In genomic region chr6:50309019-50309418, GRCm38 (mm10) we compare ENCODE assay signal across 9 mouse cellular contexts. TPM values are rescaled to one million over a fixed set of nuclear protein-coding genes. Genes with fewer than 3 reads are reported as not detected.
DNase-seq lines count a peak whose midpoint lies in the region; ATAC-seq and TF ChIP-seq lines count a peak whose summit lies in the region.
"Had no signal": no experiment of that assay in that cellular context is flagged by ENCODE, and none has a peak within 500 bp of the region (broad histone marks: within the 10 kb centered on the region; RNA-seq: fewer than 3 reads in every experiment).

No protein-coding gene starts in this region.

- peak; percentile 58 for TF ChIP-seq CTCF in heart, adult 2 months (IDR thresholded peaks at IDR 0.05)

- H3K27me3 ChIP-seq in heart, adult 2 months (ENCODE audit: control insufficient read depth, insufficient read depth, low read length): no peaks in the 10 kb centered on the region
- no peaks in the 10 kb centered on the region for H3K27me3 ChIP-seq in embryonic facial prominence, embryonic 11.5 days (ENCODE audit: control insufficient read depth, insufficient read depth, low read length)
- H3K27me3 ChIP-seq in limb, embryonic 10.5 days (ENCODE audit: low read depth, poor library complexity, severe bottlenecking): no peaks in the 10 kb centered on the region
- H3K27me3 ChIP-seq in stomach, embryonic 16.5 days (ENCODE audit: control insufficient read depth, insufficient read depth, low read length): no peaks in the 10 kb centered on the region
- H3K27me3 ChIP-seq: neural tube, embryonic 12.5 days had no signal

- no peak for TF ChIP-seq POLR2A in heart, adult 2 months (IDR thresholded peaks at IDR 0.05; ENCODE audit: insufficient read depth, low read depth, low read length)

- no peaks in the 10 kb centered on the region for H3K4me1 ChIP-seq in heart, adult 2 months (ENCODE audit: control insufficient read depth, insufficient read depth, low read length)
- H3K4me1 ChIP-seq in embryonic facial prominence, embryonic 11.5 days (ENCODE audit: control insufficient read depth, insufficient read depth, low read length): no peaks in the 10 kb centered on the region
- H3K4me1 ChIP-seq in limb, embryonic 10.5 days: 0 out of 2 replicates have a peak, but pooled peaks cover 5% of the 10 kb centered on the region
- no peaks in the 10 kb centered on the region for H3K4me1 ChIP-seq in stomach, embryonic 16.5 days (ENCODE audit: control insufficient read depth, insufficient read depth, low read length)
- H3K4me1 ChIP-seq: neural tube, embryonic 12.5 days had no signal

- ATAC-seq in embryonic facial prominence, embryonic 11.5 days (replicated peaks; ENCODE audit: insufficient number of reproducible peaks, low FRiP score, low TSS enrichment, low read depth): 0 out of 2 replicates have a peak, but pooled peaks have one; percentile 44
- ATAC-seq in stomach, embryonic 16.5 days (ENCODE audit: insufficient read depth, low FRiP score): peak; percentile 30; the same call in 1 of the 2 replicates

- H3K79me2 ChIP-seq in heart, adult 2 months (replicated peaks; ENCODE audit: control insufficient read depth, insufficient read depth, low read length): no peaks in the 10 kb centered on the region

- WGBS in heart, adult 2 months: 43% methylated on average over 6 of the region's 6 CpGs
- WGBS in embryonic facial prominence, embryonic 11.5 days: 36% methylated on average over 6 of the region's 6 CpGs
- WGBS in limb, embryonic 10.5 days: 50% methylated on average over 6 of the region's 6 CpGs
- 26% methylated on average over 6 of the region's 6 CpGs for WGBS in stomach, embryonic 16.5 days

- DNase-seq in heart, adult 2 months: no peak
- DNase-seq in heart, postnatal 25 days (ENCODE audit: low spot score): no peak
- peak; percentile 69 to 70 for DNase-seq in right cerebral cortex, adult 2 months (ENCODE audit: low spot score in 2 of 2)
- no peak for DNase-seq in right cerebral cortex, adult 18-20 months
- peak; percentile 67 for DNase-seq in embryonic facial prominence, embryonic 11.5 days (ENCODE audit: low spot score)
- DNase-seq in limb, embryonic 10.5 days (ENCODE audit: low spot score): peak; percentile 40
- DNase-seq in spleen, postnatal 4 days (ENCODE audit: low spot score in 2 of 2): no peak

- H3K27ac ChIP-seq in heart, adult 2 months: no peak overlapping the region
- H3K27ac ChIP-seq in embryonic facial prominence, embryonic 11.5 days (replicated peaks; ENCODE audit: low read depth, low read length): no peak overlapping the region
- H3K27ac ChIP-seq in limb, embryonic 10.5 days: no peak overlapping the region
- H3K27ac ChIP-seq in stomach, embryonic 16.5 days (ENCODE audit: low read length): no peak overlapping the region
- H3K27ac ChIP-seq: neural tube, embryonic 12.5 days had no signal

- intact Hi-C loops in heart, adult 2 months (cut with DNase I): no loop called here
- intact Hi-C loops in heart, postnatal 25 days (cut with DNase I): no loop called here

- no peak for TF ChIP-seq EP300 in heart, adult 2 months (IDR thresholded peaks at IDR 0.05; ENCODE audit: insufficient read depth, low read depth, low read length)

- H3K9me3 ChIP-seq in embryonic facial prominence, embryonic 11.5 days (replicated peaks; ENCODE audit: control insufficient read depth, low read length): no peaks in the 10 kb centered on the region
- no peaks in the 10 kb centered on the region for H3K9me3 ChIP-seq in limb, embryonic 10.5 days (replicated peaks)
- no peaks in the 10 kb centered on the region for H3K9me3 ChIP-seq in stomach, embryonic 16.5 days (replicated peaks; ENCODE audit: control insufficient read depth, low read length)
- H3K9me3 ChIP-seq: neural tube, embryonic 12.5 days had no signal

- no peak overlapping the region for H3K4me2 ChIP-seq in embryonic facial prominence, embryonic 11.5 days (ENCODE audit: low read depth, low read length)
- H3K4me2 ChIP-seq in stomach, embryonic 16.5 days (ENCODE audit: low read depth, low read length): no peak overlapping the region
- H3K4me2 ChIP-seq: neural tube, embryonic 12.5 days had no signal

- no peaks in the 10 kb centered on the region for H3K36me3 ChIP-seq in heart, adult 2 months (ENCODE audit: control insufficient read depth, insufficient read depth, low read length)
- H3K36me3 ChIP-seq in embryonic facial prominence, embryonic 11.5 days (replicated peaks; ENCODE audit: control insufficient read depth, insufficient read depth, low read depth, low read length): no peaks in the 10 kb centered on the region
- H3K36me3 ChIP-seq in limb, embryonic 10.5 days: no peaks in the 10 kb centered on the region
- no peaks in the 10 kb centered on the region for H3K36me3 ChIP-seq in stomach, embryonic 16.5 days (ENCODE audit: control insufficient read depth, insufficient read depth, low read length)
- H3K36me3 ChIP-seq: neural tube, embryonic 12.5 days had no signal

- no peak overlapping the region for H3K9ac ChIP-seq in heart, adult 2 months (ENCODE audit: low read depth, low read length)
- H3K9ac ChIP-seq in embryonic facial prominence, embryonic 11.5 days (replicated peaks; ENCODE audit: low read length): no peak overlapping the region
- H3K9ac ChIP-seq in stomach, embryonic 16.5 days (ENCODE audit: low read length): no peak overlapping the region
- H3K9ac ChIP-seq: neural tube, embryonic 12.5 days had no signal

- no peak overlapping the region for H3K4me3 ChIP-seq in heart, adult 2 months
- no peak overlapping the region for H3K4me3 ChIP-seq in embryonic facial prominence, embryonic 11.5 days (ENCODE audit: low read depth, low read length)
- H3K4me3 ChIP-seq in limb, embryonic 10.5 days: no peak overlapping the region
- no peak overlapping the region for H3K4me3 ChIP-seq in stomach, embryonic 16.5 days (replicated peaks; ENCODE audit: low read length)
- H3K4me3 ChIP-seq: neural tube, embryonic 12.5 days had no signal

RNA-seq across cellular contexts. Expression of gene Gsdme, which starts 45.4 kb away (rescaled TPM):
- total RNA-seq in heart, adult 2 months (2021): under 1 TPM; 0.29 to 0.32 TPM
- polyA plus RNA-seq in heart, adult 2 months (2012; rRNA removed): 0.41 and 0.56 TPM in 2 replicates
- total RNA-seq in heart, postnatal 25 days (2021): under 1 TPM; 0.34 to 0.49 TPM
- polyA plus RNA-seq in embryonic facial prominence, embryonic 11.5 days (2014; fragmentation: Nextera tagmentation; extraction: Ambion mirVana): 41.9 and 42.1 TPM in 2 replicates
- polyA plus RNA-seq in limb, embryonic 10.5 days (2016; fragmentation: Nextera tagmentation; extraction: Ambion mirVana): 42.3 and 46.4 TPM in 2 replicates
- polyA plus RNA-seq in stomach, embryonic 16.5 days (2015; fragmentation: Nextera tagmentation; extraction: Ambion mirVana): 27.6 and 32.2 TPM in 2 replicates

Comparison
In these comparisons a context has a peak if more than half of its experiments do, and no peak if none do; other contexts are left out.
1. DNase-seq: peak in right cerebral cortex, adult 2 months (2 of 2), embryonic facial prominence, embryonic 11.5 days (single experiment) and limb, embryonic 10.5 days (single experiment); none in heart, adult 2 months (0 of 2), heart, postnatal 25 days (single experiment), right cerebral cortex, adult 18-20 months (single experiment) and spleen, postnatal 4 days (0 of 2).
2. RNA of gene Gsdme, which starts 45.4 kb away (polyA plus RNA-seq): 42.3 to 46.4 TPM in limb, embryonic 10.5 days, 41.9 to 42.1 TPM in embryonic facial prominence, embryonic 11.5 days and 27.6 to 32.2 TPM in stomach, embryonic 16.5 days; 0.41 to 0.56 TPM in heart, adult 2 months; every median in the first group is over 10 times any median in the second.